Mouse (Mus musculus): Measurements from ENCODE around the gene Draxin. TPM values are rescaled to one million over a fixed set of nuclear protein-coding genes. Genes with fewer than 3 reads are reported as not detected.
"Not testable (repeated sequence)": the region's sequence is repeated elsewhere in the genome, so short reads cannot be mapped to it uniquely, and the experiment has no call there.

Gene Draxin
- 1 to 10 TPM in 1 of 2 experiments, under 1 TPM in 1; 0.83 to 1.0 TPM for total RNA-seq (2021)
- long read RNA-seq, experiment 1, result 0 reads
- long read RNA-seq, experiment 2, partial matches to known transcripts, result 0 of 1 reads
- long read RNA-seq, experiment 2, other reads (novel, unspliced or antisense), result 1 of 1 reads

DNA sequence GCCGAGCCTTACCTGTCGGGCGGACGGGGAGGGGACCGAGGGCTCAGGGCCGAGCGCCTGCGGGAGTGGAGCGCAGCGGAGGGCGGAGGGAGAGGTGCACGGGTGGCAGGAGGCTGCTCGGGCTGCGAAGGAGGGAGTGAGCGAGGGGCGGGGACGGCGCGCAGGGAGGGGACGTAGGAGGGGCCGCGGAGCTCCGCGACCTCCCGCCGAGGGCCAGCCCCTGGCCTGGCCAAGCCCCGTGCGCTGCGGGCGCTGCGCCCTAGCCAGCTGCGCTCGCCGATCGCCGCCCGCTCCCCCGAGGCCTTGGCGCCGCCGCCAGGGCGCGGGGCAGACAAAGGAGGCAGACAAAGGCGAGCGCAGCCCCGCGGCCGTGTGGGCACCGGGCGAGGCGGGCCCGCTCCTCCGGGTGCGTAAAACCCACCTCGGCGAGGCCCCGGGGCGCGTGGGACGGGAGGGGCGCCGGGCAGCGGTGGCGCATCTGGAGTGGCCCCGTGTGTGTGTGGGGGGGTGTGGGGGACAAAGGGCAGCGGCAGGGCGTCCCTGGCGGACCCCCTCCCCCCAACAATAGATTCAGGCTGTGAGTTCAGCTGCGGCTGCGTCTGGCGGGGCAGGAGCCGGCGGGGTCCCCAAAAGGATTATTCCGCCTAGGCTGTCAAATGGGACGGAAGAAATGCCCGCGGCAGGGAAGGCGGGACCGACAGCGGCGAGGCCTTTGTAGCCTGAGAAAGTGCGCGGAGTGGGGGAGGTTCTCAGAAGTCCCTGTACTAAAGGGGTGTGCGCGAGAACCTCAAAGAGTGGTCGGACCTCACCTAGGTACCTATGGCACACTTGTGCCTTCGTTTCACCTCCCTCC is at the start of gene Draxin:
Gene Draxin, minus strand, starts transcription at position 138 of the 853 bp plus-strand sequence.
- no peak for TF ChIP-seq CTCF (conservative IDR thresholded peaks at IDR 0.05)
- H3K4me3 ChIP-seq, result peak within 1 kb of the TSS; percentile 59
- no peak for DNase-seq (ENCODE audit: low spot score in 2 of 2)
- no peak within 1 kb of the TSS for H3K27ac ChIP-seq

DNA sequence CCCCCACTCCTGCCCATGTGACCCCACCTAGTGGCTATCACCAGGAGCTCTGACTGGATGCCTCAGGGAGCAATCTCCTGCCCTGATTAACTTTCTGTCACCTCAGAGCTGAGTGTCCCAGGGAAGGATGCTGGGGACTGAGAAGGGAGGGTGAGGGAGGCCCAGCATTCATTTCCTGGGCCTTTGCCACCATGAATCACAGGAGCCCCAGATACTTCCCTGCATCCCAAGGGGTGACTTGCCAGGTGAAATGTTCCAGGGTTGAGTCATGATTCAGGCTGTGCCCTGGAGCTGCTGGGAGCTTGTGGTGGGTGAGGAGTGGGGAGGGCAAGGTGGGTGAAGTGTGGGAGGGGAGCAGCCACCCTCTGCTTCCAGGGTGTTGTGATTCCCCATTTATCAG is 47.2 kb upstream of the Draxin start:
- no peak for TF ChIP-seq CTCF (conservative IDR thresholded peaks at IDR 0.05)
- Histone ChIP-seq H3K27ac (no peak overlapping the region), H3K4me3 (no peak overlapping the region)
- DNase-seq (ENCODE audit: low spot score in 2 of 2), result no peak

DNA sequence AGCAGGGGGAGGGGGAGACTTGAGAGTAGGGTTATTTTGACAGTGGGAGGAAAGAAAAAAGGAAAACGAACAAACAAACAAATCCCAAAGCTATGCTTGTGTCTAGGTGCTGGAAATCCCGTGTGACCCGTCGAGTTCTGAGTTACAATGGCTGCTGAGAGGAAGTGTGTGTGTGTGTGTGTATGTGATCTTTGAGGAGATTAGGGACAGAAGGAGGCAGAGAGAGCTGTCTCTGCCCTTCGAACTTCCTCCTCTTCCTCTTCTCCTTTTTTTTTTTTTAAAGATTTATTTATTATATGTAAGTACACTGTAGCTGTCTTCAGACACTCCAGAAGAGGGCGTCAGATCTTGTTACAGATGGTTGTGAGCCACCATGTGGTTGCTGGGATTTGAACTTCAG is 46.1 kb upstream of the Draxin start:
- not testable (repeated sequence) for DNase-seq (ENCODE audit: low spot score in 2 of 2); H3K4me3 ChIP-seq
- H3K27ac ChIP-seq, result peak overlapping the region; percentile 80; the same call in 1 of the 2 replicates
- 0 out of 2 replicates have a peak, but pooled peaks have one; percentile 6 for TF ChIP-seq CTCF (conservative IDR thresholded peaks at IDR 0.05)

DNA sequence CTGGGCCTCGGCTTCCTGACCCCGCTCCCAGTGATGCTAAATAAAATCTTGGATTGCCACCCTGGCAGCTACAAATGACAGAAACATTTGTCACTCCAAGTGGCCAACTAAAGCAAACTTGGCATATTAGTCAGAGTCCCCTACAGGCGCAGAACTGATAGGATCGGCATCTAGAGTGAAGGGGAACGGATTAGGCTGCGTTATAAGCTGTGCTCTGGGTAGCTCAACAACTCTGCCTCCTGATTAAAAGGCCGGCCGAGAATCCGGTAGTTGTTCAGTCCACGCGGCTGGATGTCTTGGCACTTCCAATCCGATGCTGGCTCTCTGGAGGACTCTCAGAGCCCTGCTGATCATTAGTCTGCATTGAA is 44.0 kb upstream of the Draxin start:
- no peak for DNase-seq (ENCODE audit: low spot score in 2 of 2)
- TF ChIP-seq CTCF (conservative IDR thresholded peaks at IDR 0.05), result peak; percentile 53
- Histone ChIP-seq H3K4me3 (peak overlapping the region; percentile 44), H3K27ac (peak overlapping the region; percentile 80)

DNA sequence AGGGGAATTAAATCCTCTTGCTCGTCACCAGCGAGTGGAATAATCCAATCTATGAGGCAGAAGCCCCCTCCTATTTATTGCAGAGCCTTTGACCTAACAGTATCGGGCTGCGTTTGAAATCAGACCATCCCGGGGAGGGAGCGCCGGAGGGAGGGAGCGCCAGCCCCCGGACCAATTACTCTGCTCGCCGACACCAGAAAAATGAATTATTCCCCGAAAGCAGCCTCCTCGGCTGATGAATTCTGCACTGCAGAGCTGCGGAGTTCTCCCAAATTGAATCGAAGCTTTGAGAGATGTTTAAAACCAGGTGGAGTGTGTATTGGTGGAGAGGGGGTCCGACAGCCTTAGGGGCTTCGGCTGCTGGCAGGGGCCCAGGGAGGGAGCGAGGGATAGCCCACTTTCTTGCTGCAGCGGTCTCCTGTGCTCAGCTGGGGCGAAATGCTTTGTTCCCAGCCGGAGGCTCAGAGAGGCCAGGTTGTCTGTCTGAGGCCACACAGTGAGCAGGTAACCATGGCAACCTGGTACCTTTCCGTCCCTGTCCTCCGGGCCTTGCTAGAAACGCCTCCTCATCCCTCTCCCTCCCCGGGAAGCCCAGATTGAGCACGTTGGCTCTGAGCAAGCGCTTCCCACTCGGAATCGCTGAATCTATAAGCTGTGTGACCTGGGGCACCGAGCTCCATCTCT is 43.5 kb upstream of the Draxin start:
- peak overlapping the region; percentile 80 for H3K27ac ChIP-seq
- peak overlapping the region; percentile 44 for H3K4me3 ChIP-seq
- no peak for TF ChIP-seq CTCF (conservative IDR thresholded peaks at IDR 0.05)
- DNase-seq (ENCODE audit: low spot score in 2 of 2), result no peak

DNA sequence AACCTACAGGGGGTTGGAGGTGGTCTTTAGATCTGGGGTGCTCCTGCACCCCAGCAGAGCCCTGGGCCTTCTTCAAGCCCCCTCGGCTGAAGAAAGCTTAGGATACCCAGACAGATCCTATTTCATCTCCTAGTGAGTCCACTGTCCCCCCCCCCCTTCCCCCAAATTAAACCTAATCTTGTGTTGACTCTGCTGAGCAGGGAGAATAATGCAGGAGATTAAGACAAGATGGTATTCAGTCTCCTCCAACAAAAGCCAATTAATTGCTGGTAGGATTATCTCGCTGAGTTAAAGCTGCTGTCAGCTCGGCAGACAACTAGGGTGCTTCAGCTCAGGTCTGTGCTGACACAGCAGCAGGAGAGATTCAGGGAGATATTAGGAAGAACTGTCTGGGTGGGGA is 40.8 kb upstream of the Draxin start:
- no peak overlapping the region for H3K27ac ChIP-seq
- TF ChIP-seq CTCF (conservative IDR thresholded peaks at IDR 0.05), result no peak
- no peak for DNase-seq (ENCODE audit: low spot score in 2 of 2)
- no peak overlapping the region for H3K4me3 ChIP-seq

DNA sequence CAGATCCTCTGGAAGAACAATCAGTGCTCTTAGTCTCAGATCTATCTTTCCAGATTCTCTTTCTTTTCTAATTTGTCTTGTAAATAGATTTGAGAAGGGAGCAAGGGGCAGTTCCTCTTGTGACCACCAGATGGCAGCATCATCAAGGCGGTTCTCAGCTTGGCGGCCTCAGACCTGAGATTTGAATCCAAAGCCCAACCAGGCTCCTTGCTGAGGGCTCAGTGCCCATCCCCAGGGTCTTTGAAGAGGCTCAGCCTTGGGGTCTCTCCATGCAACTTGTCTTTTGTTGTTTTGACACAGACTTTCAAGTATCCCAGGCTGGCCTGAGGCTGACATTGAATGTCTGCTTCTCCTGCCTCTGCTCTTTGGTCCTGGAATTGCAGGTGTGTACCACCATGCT is 40.3 kb upstream of the Draxin start:
- no peak overlapping the region for H3K27ac ChIP-seq
- no peak overlapping the region for H3K4me3 ChIP-seq
- peak; percentile 100 for TF ChIP-seq CTCF (conservative IDR thresholded peaks at IDR 0.05)
- DNase-seq (ENCODE audit: low spot score in 2 of 2), result peak in 1 of 2 experiments; percentile 77

DNA sequence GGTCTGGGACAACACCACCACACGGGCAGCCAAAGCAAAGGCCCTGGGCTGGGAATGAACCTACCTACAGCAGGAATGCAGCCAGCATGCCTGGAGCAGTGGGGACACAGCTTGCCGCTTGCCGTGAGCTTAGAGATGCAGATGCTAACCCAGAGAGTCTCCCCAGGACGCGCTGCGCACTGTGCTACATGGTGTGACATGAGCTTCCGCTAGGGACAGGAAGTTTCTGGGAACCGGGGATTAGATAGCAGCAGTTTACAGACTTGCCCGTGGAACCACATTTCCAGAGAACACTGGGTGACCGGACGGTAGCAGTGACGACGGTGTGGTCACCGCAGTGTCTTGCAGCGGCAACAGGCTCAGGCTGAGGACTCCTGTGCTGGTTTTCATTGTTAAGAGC is 39.1 kb upstream of the Draxin start:
- H3K4me3 ChIP-seq, result no peak overlapping the region
- H3K27ac ChIP-seq, result no peak overlapping the region
- TF ChIP-seq CTCF (conservative IDR thresholded peaks at IDR 0.05), result no peak
- no peak for DNase-seq (ENCODE audit: low spot score in 2 of 2)

DNA sequence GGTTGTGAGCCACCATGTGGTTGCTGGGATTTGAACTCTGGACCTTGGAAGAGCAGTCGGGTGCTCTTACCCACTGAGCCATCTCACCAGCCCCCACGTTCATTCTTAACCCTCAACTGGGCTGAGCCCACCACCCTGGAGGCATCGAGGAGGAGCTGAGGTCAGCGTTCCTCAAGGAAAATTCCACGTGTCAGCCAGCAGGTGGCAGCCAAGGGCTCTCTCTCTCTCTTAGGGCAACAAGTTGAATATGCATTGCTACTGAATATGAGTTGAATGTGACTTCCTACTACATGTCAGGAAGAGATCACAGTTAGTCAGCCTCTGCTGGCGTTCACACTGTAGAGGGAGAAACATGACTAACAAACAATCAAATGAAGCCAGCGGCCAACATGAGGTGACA is 37.8 kb upstream of the Draxin start:
- TF ChIP-seq CTCF (conservative IDR thresholded peaks at IDR 0.05), result peak; percentile 87
- peak in 1 of 2 experiments; percentile 69 for DNase-seq (ENCODE audit: low spot score in 2 of 2)

DNA sequence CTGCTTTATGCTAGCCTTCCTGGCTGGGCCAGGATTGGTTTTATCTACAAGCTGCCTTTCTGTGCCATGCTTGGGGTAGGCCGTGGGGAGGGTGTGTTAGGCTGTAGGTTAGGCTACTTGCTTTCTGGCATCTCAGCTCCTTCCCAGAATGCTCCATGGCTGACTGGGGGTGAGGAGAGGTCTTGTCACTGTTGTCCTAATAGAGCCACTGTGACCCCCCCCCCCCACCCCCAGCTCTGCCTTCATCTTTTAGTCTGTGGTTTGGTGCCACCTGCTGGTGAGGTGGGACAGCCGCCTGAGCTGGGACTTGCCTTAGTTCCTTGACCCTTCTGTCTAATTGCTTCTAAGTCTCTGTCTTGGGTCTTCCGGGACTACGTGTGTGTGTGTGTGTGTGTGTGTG is 36.5 kb upstream of the Draxin start:
- TF ChIP-seq CTCF (conservative IDR thresholded peaks at IDR 0.05), result peak; percentile 70
- H3K27ac ChIP-seq, result peak overlapping the region; percentile 90
- DNase-seq (ENCODE audit: low spot score in 2 of 2), result peak in 1 of 2 experiments; percentile 77
- H3K4me3 ChIP-seq, result peak overlapping the region; percentile 13; the same call in 1 of the 2 replicates

More for the DNA sequence above, 37.8 kb upstream of the Draxin start:
- H3K4me3 ChIP-seq, result no peak overlapping the region
- no peak overlapping the region for H3K27ac ChIP-seq

DNA sequence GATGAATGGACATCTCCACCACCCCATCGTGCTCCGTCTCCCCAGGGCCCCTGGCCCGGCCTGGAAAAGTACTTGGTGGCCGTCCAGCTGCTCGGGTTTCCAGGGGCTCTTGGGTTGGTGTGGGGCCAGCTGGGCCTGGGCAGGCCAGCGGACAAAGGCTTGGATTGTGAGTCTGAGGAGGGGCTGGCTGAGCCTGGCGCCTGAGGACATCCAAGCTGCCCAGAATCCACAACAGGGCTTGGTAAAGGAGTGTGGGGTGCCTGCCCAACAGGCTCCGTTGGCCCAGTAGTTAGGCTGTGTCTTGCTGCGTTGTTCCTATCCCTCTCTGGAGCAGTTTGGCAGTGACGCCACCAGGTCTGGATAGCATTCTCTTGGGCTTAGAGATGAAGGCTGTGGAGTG is 35.9 kb upstream of the Draxin start:
- H3K27ac ChIP-seq, result peak overlapping the region; percentile 90
- TF ChIP-seq CTCF (conservative IDR thresholded peaks at IDR 0.05), result no peak
- peak; percentile 77 to 90 for DNase-seq (ENCODE audit: low spot score in 2 of 2)
- peak overlapping the region; percentile 37; the same call in 1 of the 2 replicates for H3K4me3 ChIP-seq

DNA sequence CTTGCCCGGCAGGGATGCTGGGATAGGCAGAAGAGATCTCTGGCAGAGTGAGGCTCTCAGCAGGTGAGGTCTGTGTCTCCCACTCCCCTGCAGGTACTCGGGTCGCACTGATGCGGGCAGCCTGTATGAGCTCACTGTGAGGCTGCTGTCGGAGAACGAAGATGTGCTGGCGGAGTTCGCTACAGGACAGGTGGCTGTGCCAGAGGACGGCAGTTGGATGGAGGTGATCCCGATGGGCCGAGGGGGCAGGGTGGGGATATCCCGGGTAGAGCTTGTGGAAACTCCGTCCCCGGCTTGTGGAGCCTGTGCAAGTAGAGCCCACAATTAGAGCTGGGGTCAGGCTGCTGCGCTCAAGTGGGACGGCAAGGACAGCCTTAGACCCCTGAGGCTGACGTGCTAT is 35.1 kb upstream of the Draxin start:
- Histone ChIP-seq H3K4me3 (peak overlapping the region; percentile 37), H3K27ac (peak overlapping the region; percentile 90)
- no peak for TF ChIP-seq CTCF (conservative IDR thresholded peaks at IDR 0.05)
- no peak for DNase-seq (ENCODE audit: low spot score in 2 of 2)

DNA sequence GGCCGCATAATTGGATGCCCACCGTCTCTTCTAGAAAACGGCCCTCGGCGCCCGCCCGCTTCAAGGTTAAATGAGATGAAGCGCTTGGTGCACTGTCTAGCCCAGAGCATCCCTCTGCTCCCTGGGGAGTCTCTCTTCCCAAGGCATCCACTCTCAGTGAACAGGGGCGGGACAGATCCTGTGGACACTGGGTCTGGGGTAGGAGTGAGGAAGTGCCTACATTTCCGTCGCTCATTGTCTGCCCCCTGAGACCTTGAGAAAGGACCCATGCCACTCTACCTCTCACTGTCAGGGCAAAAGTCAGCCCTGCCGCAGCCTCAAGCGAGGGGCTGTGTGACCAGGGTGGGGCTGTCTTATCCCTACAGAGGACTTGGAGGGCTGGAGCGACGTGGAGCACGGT is 34.0 kb upstream of the Draxin start:
- peak overlapping the region; percentile 40 for H3K4me3 ChIP-seq
- no peak for DNase-seq (ENCODE audit: low spot score in 2 of 2)
- peak overlapping the region; percentile 76 for H3K27ac ChIP-seq
- TF ChIP-seq CTCF (conservative IDR thresholded peaks at IDR 0.05), result no peak

Measured in layer of hippocampus, adult 2 months (tissue).